Mouse (Mus musculus) subcutaneous adipose tissue, adult 2 months (tissue): ENCODE results near the gene St7l. TPM values are rescaled to one million over a fixed set of nuclear protein-coding genes. Genes with fewer than 3 reads are reported as not detected.

Source experiments
- polyA plus RNA-seq: library from polyadenylated mRNA; depleted of rRNA; stranded (reverse); fragments of >200 nt; gene quantifications from 2 replicates; pipeline ENCODE4 v1.2.3, GENCODE M21; 2012; ENCODE audit warnings: low replicate concordance; rRNA removed

Gene St7l
- polyA plus RNA-seq, result 7.3 and 7.9 TPM in 2 replicates

GRCm38 (mm10) chr3:104863786-104864650 lies at the start of gene St7l, which contains the start of gene Capza1:
St7l (plus strand) TSS chr3:104864005.
Capza1 (minus strand) TSS chr3:104864505.

DNA sequence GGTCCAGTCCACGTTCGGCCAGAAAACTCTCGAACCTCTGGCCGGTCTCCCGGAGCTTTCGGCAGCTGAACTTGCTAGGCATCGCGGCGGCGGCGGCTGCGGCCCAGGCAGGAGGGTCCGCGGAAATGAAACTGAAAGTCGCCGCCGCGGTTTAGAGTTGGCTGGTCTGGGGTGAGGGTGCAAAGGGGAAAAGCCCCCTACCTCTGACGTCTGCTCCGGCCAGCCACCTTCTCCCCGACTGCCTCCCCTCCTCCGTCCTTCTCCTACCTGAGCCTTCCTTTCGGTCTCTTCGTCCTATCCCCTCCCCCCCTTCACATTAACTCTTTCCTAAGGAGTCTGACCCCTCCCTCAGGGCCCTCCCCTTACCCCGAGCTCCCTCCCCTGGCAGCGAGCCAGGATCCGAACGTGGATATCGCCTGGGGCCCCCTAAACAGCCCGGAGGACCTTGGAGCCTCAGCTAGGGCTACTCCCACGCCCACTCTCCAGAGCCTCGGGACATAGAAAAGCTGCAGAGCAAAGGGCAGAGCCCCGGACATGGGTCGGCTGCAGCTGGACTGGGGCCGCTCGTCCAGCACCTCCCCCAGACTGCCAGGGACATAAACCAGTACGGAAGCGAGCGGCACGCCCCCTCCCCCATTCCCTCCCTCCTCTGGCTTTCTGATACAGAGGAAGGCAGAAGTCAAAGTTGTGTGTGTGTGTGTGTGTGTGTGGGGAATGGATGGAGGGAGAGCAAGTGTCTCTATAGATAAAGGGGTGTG lies 45.6 kb upstream of the St7l start, which contains the start of gene Mov10:
Gene Mov10, minus strand, starts transcription at position 573 of the 758 bp plus-strand sequence.

GRCm38 (mm10) chr3:104961066-104962059 lies 97.6 kb downstream of the St7l start, which contains the start of gene Wnt2b:
Wnt2b (minus strand) TSS chr3:104961921.

Other genes starting within 250 kb of the St7l start
- 25.4 and 28.3 TPM in 2 replicates for gene Slc16a1, start 225.3 kb upstream of the St7l start, polyA plus RNA-seq
- gene Ppm1j, start 82.9 kb upstream of the St7l start, polyA plus RNA-seq, result 6.8 and 7.6 TPM in 2 replicates
- 0.55 and 0.72 TPM in 2 replicates for gene Fam19a3, start 82.2 kb upstream of the St7l start, polyA plus RNA-seq
- gene Rhoc, start 75.6 kb upstream of the St7l start, polyA plus RNA-seq, result 170 and 187 TPM in 2 replicates
- 17.9 and 28.2 TPM in 2 replicates for gene Mov10, start 45.4 kb upstream of the St7l start, polyA plus RNA-seq
- gene Capza1, start 500 bp downstream of the St7l start, polyA plus RNA-seq, result 30.2 and 49.5 TPM in 2 replicates
- 4.3 and 11.1 TPM in 2 replicates for gene Wnt2b, start 97.9 kb downstream of the St7l start, polyA plus RNA-seq
- gene Cttnbp2nl, start 189.1 kb downstream of the St7l start, polyA plus RNA-seq, result 3.7 and 9.0 TPM in 2 replicates
- not detected in 2 replicates for gene 4930564D02Rik, start 202.8 kb downstream of the St7l start, polyA plus RNA-seq